Mouse (Mus musculus): ENCODE measurements around the gene Zfp553. TPM values are rescaled to one million over a fixed set of nuclear protein-coding genes. Genes with fewer than 3 reads are reported as not detected.

Zfp553 gene
- total RNA-seq, 2 experiments from 2014 or later = 6.5 to 13.8 TPM

DNA sequence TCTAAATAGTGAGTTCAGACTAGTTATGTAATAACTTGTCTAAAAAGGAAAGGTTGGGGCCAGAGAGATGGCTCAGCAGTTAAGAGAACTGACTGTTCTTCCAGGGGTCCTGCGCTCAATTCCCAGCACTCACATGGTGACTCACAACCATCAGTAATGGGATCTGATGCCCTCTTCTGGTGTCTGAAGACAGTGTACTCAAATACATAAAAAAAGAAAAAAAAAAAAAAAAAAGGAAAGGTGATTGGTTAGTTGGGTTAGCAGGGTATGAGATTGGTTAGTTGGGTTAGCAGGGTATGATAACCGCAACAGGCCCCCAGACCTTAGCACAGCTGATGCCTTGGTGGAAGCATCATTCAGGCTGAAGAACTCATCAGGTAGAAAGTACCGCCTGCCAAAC, 30.7 kb downstream of the Zfp553 start:
- no peak for ATAC-seq (replicated peaks; ENCODE audit: poor library complexity)

- peak; percentile 49 for ATAC-seq (replicated peaks; ENCODE audit: poor library complexity)
These were observed 37.4 kb downstream of the Zfp553 start for GRCm38 (mm10) chr7:127270256-127270655.

- ATAC-seq (replicated peaks; ENCODE audit: poor library complexity) = no peak
These were observed 37.8 kb downstream of the Zfp553 start for GRCm38 (mm10) chr7:127270666-127271065.

- no peak for ATAC-seq (replicated peaks; ENCODE audit: poor library complexity)
These were observed 38.2 kb downstream of the Zfp553 start for GRCm38 (mm10) chr7:127271093-127271492.

DNA sequence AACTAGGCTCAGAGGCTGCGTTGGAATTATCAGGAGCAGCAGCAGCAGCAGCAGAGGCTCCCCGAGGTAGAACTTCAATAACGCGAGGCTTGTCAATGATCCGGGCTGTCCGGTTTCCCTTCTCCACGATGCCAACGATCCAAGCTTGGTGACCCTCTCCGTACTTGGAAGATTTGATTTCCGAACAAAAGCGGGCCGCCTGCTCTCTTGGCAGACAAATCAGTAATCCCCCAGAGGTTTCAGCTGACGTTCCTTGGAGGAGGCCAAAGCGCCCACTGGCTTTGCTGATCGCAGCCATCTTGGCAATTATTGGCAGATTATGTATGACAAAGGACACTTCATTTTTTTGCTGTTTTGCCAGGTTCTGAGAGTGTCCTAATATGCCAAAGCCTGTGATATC, 39.7 kb downstream of the Zfp553 start:
- no peak for ATAC-seq (replicated peaks; ENCODE audit: poor library complexity)

DNA sequence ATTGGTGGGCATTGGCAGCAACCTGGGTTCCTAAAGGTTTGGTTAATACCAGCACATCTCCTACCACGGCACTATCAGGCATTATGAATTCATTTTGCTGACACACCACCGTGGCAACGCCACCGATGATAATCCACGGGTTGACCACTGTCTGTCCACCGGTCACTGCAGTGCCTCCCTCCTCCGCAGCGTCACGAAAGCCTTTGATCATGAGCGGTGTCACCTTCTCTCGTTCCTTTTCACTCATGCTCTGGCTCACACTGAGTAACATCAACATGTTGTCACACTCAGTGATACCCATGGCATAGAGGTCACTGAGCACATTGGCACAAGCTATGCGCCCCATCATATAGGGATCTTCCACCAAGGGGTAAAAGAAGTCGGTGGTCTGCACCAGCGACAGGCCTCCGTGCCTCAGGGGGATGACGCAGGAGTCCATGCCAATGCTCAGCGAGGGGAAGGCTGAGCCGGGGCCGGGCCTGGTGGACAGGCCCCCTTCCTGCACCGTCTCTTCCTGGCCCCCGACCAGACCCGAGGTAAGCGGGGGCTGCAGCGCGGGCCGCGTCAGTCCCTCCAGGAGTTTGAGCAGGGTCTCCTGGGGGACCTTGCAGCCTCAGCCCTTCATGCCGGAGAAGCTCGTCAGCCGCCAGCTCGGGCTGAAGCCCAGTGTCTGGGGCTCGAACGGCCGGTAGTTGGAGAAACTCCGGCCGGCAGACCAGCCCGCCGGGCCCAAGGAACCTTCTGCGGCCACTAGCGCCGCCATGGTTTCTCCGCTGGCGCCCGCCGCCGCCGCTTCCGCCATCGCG, 40.5 kb downstream of the Zfp553 start:
- peak; percentile 10; the same call in 1 of the 2 replicates for ATAC-seq (replicated peaks; ENCODE audit: poor library complexity)

DNA sequence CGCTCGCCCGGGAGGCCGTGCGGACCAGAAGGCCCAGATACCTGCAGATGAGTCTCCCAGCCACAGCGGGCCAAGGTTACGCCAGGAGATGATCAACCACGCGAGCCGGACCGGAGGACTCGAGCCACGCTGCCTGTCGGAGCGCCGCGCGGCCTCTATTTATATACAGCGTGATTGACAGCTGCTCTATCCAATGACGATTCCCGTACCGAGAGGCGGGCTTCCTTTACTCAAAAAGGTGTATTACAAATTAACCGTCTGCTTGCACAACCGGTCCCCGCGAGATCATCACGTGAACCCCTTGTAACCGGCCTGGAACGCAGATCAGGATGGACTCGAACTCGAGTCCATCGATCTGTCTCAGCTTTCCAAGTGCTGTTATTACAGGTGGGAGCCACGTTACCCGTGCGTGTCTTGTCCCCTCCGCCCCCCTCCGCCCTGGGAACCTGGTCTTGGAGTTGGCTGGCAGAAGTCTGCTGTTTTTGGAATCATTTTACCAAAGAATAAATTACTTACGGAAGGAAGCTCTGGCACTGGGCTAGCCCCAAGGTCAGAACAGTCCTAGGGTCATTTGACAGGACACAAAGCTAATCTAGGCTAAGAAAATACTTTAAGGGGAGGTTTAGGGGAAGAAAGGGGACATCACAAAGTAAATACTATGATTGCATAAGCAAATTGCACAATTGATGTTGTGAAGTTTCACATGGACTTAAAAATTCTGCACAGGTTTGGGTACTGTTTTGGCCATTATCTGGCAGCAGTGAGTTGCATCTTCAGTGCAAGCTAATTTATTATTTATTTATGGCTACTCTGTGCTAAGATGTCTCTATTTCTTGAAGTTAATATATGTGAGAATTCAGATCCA, 41.3 kb downstream of the Zfp553 start, which contains the start of gene Sephs2:
Gene Sephs2, minus strand, starts transcription at position 131 of the 865 bp plus-strand sequence.
- ATAC-seq (replicated peaks; ENCODE audit: poor library complexity) = peak; percentile 83

DNA sequence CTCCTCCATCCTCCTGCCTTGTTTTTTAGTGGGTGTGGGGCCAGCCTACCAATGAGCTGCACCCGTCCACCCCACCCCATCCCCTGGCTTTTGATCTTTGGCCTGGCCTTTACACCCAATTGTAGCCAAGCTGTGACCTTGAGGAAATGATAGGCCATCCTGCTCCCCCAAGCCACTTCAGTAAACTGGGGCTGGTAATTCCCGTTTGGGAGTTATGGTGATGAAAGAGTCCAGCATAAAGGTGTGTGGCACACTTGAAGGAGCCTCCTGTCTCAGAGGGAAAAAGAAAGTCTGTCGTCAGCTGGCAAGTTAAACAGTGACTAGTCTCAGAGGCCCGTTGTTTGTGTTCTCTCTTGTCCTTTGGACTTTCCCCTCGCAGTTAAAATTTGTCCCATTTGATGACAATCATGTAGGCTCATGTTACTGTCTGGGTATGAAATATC, 43.7 kb downstream of the Zfp553 start:
- ATAC-seq (replicated peaks; ENCODE audit: poor library complexity) = no peak

DNA sequence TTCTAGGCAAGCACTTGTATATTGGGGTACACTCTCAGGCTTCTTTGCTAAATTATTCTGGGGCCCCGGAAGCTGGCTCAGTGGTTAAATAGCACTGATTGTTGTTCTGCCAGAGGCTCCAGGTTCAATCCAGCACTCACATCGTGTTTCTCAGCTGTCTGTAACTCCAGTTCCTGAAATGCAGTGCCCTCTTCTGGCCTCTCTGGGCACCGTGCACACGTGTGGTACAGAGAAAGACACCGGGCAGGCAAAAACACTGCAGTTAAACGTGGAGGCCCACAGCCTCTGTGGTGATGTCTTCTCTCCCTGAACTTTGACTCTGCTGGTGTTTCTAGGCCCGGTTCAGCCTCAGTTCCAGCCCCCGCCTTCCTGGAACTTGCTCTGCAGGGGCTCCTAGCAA, 45.5 kb downstream of the Zfp553 start:
- peak; percentile 57 for ATAC-seq (replicated peaks; ENCODE audit: poor library complexity)

DNA sequence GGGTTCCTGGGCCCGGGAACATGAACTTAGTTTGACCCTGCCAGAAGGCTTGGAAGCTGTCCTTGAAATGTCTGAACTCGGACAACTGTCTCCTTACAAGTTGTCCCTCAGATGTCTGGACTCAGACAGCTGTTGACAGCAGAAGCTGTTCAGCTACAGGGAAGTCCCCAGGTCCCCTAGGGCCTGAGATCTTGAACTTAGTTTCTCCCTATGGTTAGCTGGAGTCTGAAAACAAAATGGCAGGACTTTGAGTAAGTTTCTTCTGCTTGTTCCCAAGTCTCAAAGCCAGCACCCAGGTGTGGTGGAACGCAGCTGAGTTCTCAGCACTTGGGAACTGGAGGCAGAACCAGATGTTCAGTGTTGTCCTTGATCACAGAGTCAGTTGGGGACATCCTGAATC, 47.2 kb downstream of the Zfp553 start:
- ATAC-seq (replicated peaks; ENCODE audit: poor library complexity) = no peak

GRCm38 (mm10) chr7:127281114-127281513, 48.3 kb downstream of the Zfp553 start:
- ATAC-seq (replicated peaks; ENCODE audit: poor library complexity) = peak; percentile 40

DNA sequence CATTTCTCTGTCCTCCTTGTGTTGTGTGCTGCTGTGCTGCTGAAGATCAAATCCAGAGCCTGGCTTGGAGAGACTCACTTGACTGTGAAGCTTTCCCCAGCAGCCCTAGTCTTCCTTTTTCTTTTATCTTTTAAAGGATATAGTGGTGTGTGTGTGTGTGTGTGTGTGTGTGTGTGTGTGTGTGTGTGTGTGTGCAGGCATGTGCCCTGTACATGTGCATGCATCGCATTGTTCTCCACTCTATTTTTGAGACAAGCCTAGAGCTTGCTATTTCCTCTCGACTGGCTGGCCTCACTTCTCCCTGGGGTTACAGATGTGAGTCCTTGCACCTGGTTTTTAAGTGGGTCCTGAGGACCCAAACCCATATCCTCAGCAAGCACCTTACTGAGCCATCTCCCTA, 49.3 kb downstream of the Zfp553 start:
- ATAC-seq (replicated peaks; ENCODE audit: poor library complexity) = no peak

GRCm38 (mm10) chr7:127285154-127285553, 52.3 kb downstream of the Zfp553 start:
- peak; percentile 88 for ATAC-seq (replicated peaks; ENCODE audit: poor library complexity)

Other genes starting within 250 kb of the Zfp553 start
- gene Mvp, start 218.4 kb upstream of the Zfp553 start, total RNA-seq (2015) = 2.2 and 5.1 TPM in 2 replicates
- gene Mvp, start 218.4 kb upstream of the Zfp553 start, total RNA-seq (2017) = 17.4 and 19.2 TPM in 2 replicates
- not detected in 2 replicates for gene Pagr1b, start 216.6 kb upstream of the Zfp553 start, total RNA-seq (2015)
- gene Pagr1b, start 216.6 kb upstream of the Zfp553 start, total RNA-seq (2017) = not detected in 2 replicates
- 44.2 and 55.4 TPM in 2 replicates for gene Pagr1a, start 215.7 kb upstream of the Zfp553 start, total RNA-seq (2015)
- gene Pagr1a, start 215.7 kb upstream of the Zfp553 start, total RNA-seq (2017) = 39.8 and 48.1 TPM in 2 replicates
- 0.69 TPM in 1 of 2 replicates, not detected in the other for gene Gm42742, start 212.0 kb upstream of the Zfp553 start, total RNA-seq (2015)
- 0.21 and 3.7 TPM in 2 replicates for gene Gm42742, start 212.0 kb upstream of the Zfp553 start, total RNA-seq (2017)
- 0.74 and 1.1 TPM in 2 replicates for gene Prrt2, start 211.8 kb upstream of the Zfp553 start, total RNA-seq (2015)
- gene Prrt2, start 211.8 kb upstream of the Zfp553 start, total RNA-seq (2017) = 0.44 TPM in 1 of 2 replicates, not detected in the other
- gene Maz, start 206.0 kb upstream of the Zfp553 start, total RNA-seq (2015) = 93.4 and 103 TPM in 2 replicates
- gene Maz, start 206.0 kb upstream of the Zfp553 start, total RNA-seq (2017) = 64.2 and 64.5 TPM in 2 replicates
- 76.8 and 89.8 TPM in 2 replicates for gene Kif22, start 190.6 kb upstream of the Zfp553 start, total RNA-seq (2015)
- gene Kif22, start 190.6 kb upstream of the Zfp553 start, total RNA-seq (2017) = 67.8 and 84.8 TPM in 2 replicates
- 4.4 and 4.7 TPM in 2 replicates for gene Zg16, start 145.7 kb upstream of the Zfp553 start, total RNA-seq (2015)
- 1.7 and 4.0 TPM in 2 replicates for gene Zg16, start 145.7 kb upstream of the Zfp553 start, total RNA-seq (2017)
- gene AI467606, start 141.7 kb upstream of the Zfp553 start, total RNA-seq (2015) = 27.4 and 27.5 TPM in 2 replicates
- gene AI467606, start 141.7 kb upstream of the Zfp553 start, total RNA-seq (2017) = 17.5 and 20.6 TPM in 2 replicates
- gene Qprt, start 110.8 kb upstream of the Zfp553 start, total RNA-seq (2015) = 2.0 and 3.5 TPM in 2 replicates
- 1.1 and 1.9 TPM in 2 replicates for gene Qprt, start 110.8 kb upstream of the Zfp553 start, total RNA-seq (2017)
- 86.0 and 93.4 TPM in 2 replicates for gene Spn, start 95.2 kb upstream of the Zfp553 start, total RNA-seq (2015)
- gene Spn, start 95.2 kb upstream of the Zfp553 start, total RNA-seq (2017) = 294 and 316 TPM in 2 replicates
- 16.8 and 17.4 TPM in 2 replicates for gene Cd2bp2, start 37.0 kb upstream of the Zfp553 start, total RNA-seq (2015)
- gene Cd2bp2, start 37.0 kb upstream of the Zfp553 start, total RNA-seq (2017) = 56.0 and 65.7 TPM in 2 replicates
- 12.8 and 13.8 TPM in 2 replicates for gene Tbc1d10b, start 24.6 kb upstream of the Zfp553 start, total RNA-seq (2015)
- gene Tbc1d10b, start 24.6 kb upstream of the Zfp553 start, total RNA-seq (2017) = 34.0 and 36.0 TPM in 2 replicates
- gene Mylpf, start 24.2 kb upstream of the Zfp553 start, total RNA-seq (2015) = 7.8 and 10.6 TPM in 2 replicates
- gene Mylpf, start 24.2 kb upstream of the Zfp553 start, total RNA-seq (2017) = 6.0 and 6.8 TPM in 2 replicates
- 27.0 and 38.6 TPM in 2 replicates for gene Sept1, start 69 bp downstream of the Zfp553 start, total RNA-seq (2015)
- 21.7 and 35.4 TPM in 2 replicates for gene Sept1, start 69 bp downstream of the Zfp553 start, total RNA-seq (2017)
- gene Zfp771, start 11.2 kb downstream of the Zfp553 start, total RNA-seq (2015) = 3.4 and 3.5 TPM in 2 replicates
- gene Zfp771, start 11.2 kb downstream of the Zfp553 start, total RNA-seq (2017) = 2.7 and 8.0 TPM in 2 replicates
- 92.7 and 106 TPM in 2 replicates for gene Dctpp1, start 27.6 kb downstream of the Zfp553 start, total RNA-seq (2015)
- gene Dctpp1, start 27.6 kb downstream of the Zfp553 start, total RNA-seq (2017) = 62.4 and 63.5 TPM in 2 replicates
- 63.9 and 74.4 TPM in 2 replicates for gene Sephs2, start 41.0 kb downstream of the Zfp553 start, total RNA-seq (2015)
- 161 and 168 TPM in 2 replicates for gene Sephs2, start 41.0 kb downstream of the Zfp553 start, total RNA-seq (2017)
- 50.3 and 53.6 TPM in 2 replicates for gene Itgal, start 63.2 kb downstream of the Zfp553 start, total RNA-seq (2015)
- 21.4 and 23.8 TPM in 2 replicates for gene Itgal, start 63.2 kb downstream of the Zfp553 start, total RNA-seq (2017)
- gene Zfp768, start 112.5 kb downstream of the Zfp553 start, total RNA-seq (2015) = 2.3 and 3.2 TPM in 2 replicates
- gene Zfp768, start 112.5 kb downstream of the Zfp553 start, total RNA-seq (2017) = 6.5 and 8.9 TPM in 2 replicates
- gene Zfp747, start 143.0 kb downstream of the Zfp553 start, total RNA-seq (2015) = 4.2 and 4.3 TPM in 2 replicates
- 7.4 and 9.2 TPM in 2 replicates for gene Zfp747, start 143.0 kb downstream of the Zfp553 start, total RNA-seq (2017)
- 1.5 and 2.1 TPM in 2 replicates for gene 9130019O22Rik, start 154.1 kb downstream of the Zfp553 start, total RNA-seq (2015)
- 4.2 and 6.5 TPM in 2 replicates for gene 9130019O22Rik, start 154.1 kb downstream of the Zfp553 start, total RNA-seq (2017)
- gene E430018J23Rik, start 160.6 kb downstream of the Zfp553 start, total RNA-seq (2015) = 1.0 and 1.5 TPM in 2 replicates
- 2.3 and 4.8 TPM in 2 replicates for gene E430018J23Rik, start 160.6 kb downstream of the Zfp553 start, total RNA-seq (2017)
- gene Zfp764, start 173.8 kb downstream of the Zfp553 start, total RNA-seq (2015) = 9.3 and 10.9 TPM in 2 replicates
- gene Zfp764, start 173.8 kb downstream of the Zfp553 start, total RNA-seq (2017) = 9.9 and 12.4 TPM in 2 replicates
- 7.1 and 9.0 TPM in 2 replicates for gene Zfp688, start 189.0 kb downstream of the Zfp553 start, total RNA-seq (2015)
- 4.7 and 5.9 TPM in 2 replicates for gene Zfp688, start 189.0 kb downstream of the Zfp553 start, total RNA-seq (2017)
- 2.2 and 2.3 TPM in 2 replicates for gene Zfp689, start 216.1 kb downstream of the Zfp553 start, total RNA-seq (2015)
- gene Zfp689, start 216.1 kb downstream of the Zfp553 start, total RNA-seq (2017) = 1.2 and 3.0 TPM in 2 replicates
- 74.8 and 85.3 TPM in 2 replicates for gene Prr14, start 226.6 kb downstream of the Zfp553 start, total RNA-seq (2015)
- 22.6 and 27.2 TPM in 2 replicates for gene Prr14, start 226.6 kb downstream of the Zfp553 start, total RNA-seq (2017)
- gene Fbrs, start 246.1 kb downstream of the Zfp553 start, total RNA-seq (2015) = 90.7 and 101 TPM in 2 replicates
- 19.5 and 20.0 TPM in 2 replicates for gene Fbrs, start 246.1 kb downstream of the Zfp553 start, total RNA-seq (2017)

Measured in megakaryocyte progenitor cell, adult 5-6 weeks (primary cell).